Comparison of ENCODE assay signal across 11 mouse cellular contexts in genomic region chr7:12992222-12992621, GRCm38 (mm10). TPM values are rescaled to one million over a fixed set of nuclear protein-coding genes. Genes with fewer than 3 reads are reported as not detected.
DNase-seq lines count a peak whose midpoint lies in the region; ATAC-seq and TF ChIP-seq lines count a peak whose summit lies in the region.
"Had no signal": no experiment of that assay in that cellular context is flagged by ENCODE, and none has a peak within 500 bp of the region (broad histone marks: within the 10 kb centered on the region; RNA-seq: fewer than 3 reads in every experiment).

No protein-coding gene starts in this region.

- 2% methylated on average over 3 of the region's 3 CpGs for WGBS in intestine, postnatal 0 days
- WGBS in intestine, embryonic 16.5 days = 4% methylated on average over 3 of the region's 3 CpGs
- 12% methylated on average over 3 of the region's 3 CpGs for WGBS in forebrain, embryonic 15.5 days

- no peak overlapping the region for H3K4me2 ChIP-seq in intestine, postnatal 0 days (replicated peaks; ENCODE audit: low read depth)
- H3K4me2 ChIP-seq in intestine, embryonic 16.5 days (ENCODE audit: low read depth, low read length) = no peak overlapping the region
- no peak overlapping the region for H3K4me2 ChIP-seq in CH12.LX (ENCODE audit: insufficient read depth, low read depth, poor library complexity, severe bottlenecking)
- no peak overlapping the region for H3K4me2 ChIP-seq in forebrain, embryonic 15.5 days (replicated peaks)
- H3K4me2 ChIP-seq: stomach, embryonic 15.5 days had no signal

- in situ Hi-C loops in CH12.LX (cut with MboI; ENCODE audit: low pct_ligation_motif_present, low pct_unique_long_range_greater_than_20kb, low sequenced_read_pairs) = no loop called here

- TF ChIP-seq RAD21 in CH12.LX (IDR thresholded peaks at IDR 0.05; ENCODE audit: low read depth, low read length) = peak; percentile 66

- no peak for ATAC-seq in intestine, postnatal 0 days
- ATAC-seq in intestine, embryonic 16.5 days = no peak
- peak; percentile 48; the same call in 1 of the 2 replicates for ATAC-seq in neutrophil, adult 5-6 weeks (ENCODE audit: extremely low read depth, insufficient number of reproducible peaks, low FRiP score, poor library complexity, severe bottlenecking)
- ATAC-seq in forebrain, embryonic 15.5 days (replicated peaks) = no peak
- ATAC-seq: hindbrain, embryonic 16.5 days had no signal

- H3K9me3 ChIP-seq in intestine, postnatal 0 days (ENCODE audit: control insufficient read depth) = no peaks in the 10 kb centered on the region
- H3K9me3 ChIP-seq in intestine, embryonic 16.5 days (ENCODE audit: control insufficient read depth, low read length) = no peaks in the 10 kb centered on the region
- no peaks in the 10 kb centered on the region for H3K9me3 ChIP-seq in CH12.LX (replicated peaks; ENCODE audit: low read length)
- no peaks in the 10 kb centered on the region for H3K9me3 ChIP-seq in forebrain, embryonic 15.5 days
- H3K9me3 ChIP-seq: stomach, embryonic 15.5 days had no signal

- H3K27me3 ChIP-seq in intestine, postnatal 0 days (replicated peaks; ENCODE audit: control insufficient read depth, insufficient read depth, low read length) = no peaks in the 10 kb centered on the region
- no peaks in the 10 kb centered on the region for H3K27me3 ChIP-seq in intestine, embryonic 16.5 days (replicated peaks; ENCODE audit: control insufficient read depth, insufficient read depth, low read length)
- no peaks in the 10 kb centered on the region for H3K27me3 ChIP-seq in CH12.LX (replicated peaks)
- H3K27me3 ChIP-seq in forebrain, embryonic 15.5 days = no peaks in the 10 kb centered on the region
- H3K27me3 ChIP-seq: stomach, embryonic 15.5 days had no signal

- H3K4me1 ChIP-seq in intestine, postnatal 0 days (replicated peaks; ENCODE audit: control insufficient read depth, insufficient read depth, low read length) = no peaks in the 10 kb centered on the region
- H3K4me1 ChIP-seq in intestine, embryonic 16.5 days (ENCODE audit: control insufficient read depth, insufficient read depth, low read length) = no peaks in the 10 kb centered on the region
- peaks cover 0 to 11% of the 10 kb centered on the region in 2 experiments; a peak in 2 of 4 replicates for H3K4me1 ChIP-seq in CH12.LX (ENCODE audit: control insufficient read depth in 1 of 2, insufficient read depth in 2 of 2)
- no peaks in the 10 kb centered on the region for H3K4me1 ChIP-seq in forebrain, embryonic 15.5 days
- H3K4me1 ChIP-seq: stomach, embryonic 15.5 days had no signal

- no peaks in the 10 kb centered on the region for H3K36me3 ChIP-seq in intestine, postnatal 0 days (ENCODE audit: control insufficient read depth, insufficient read depth)
- H3K36me3 ChIP-seq in intestine, embryonic 16.5 days (ENCODE audit: control insufficient read depth, insufficient read depth, low read length) = no peaks in the 10 kb centered on the region
- H3K36me3 ChIP-seq in CH12.LX (replicated peaks in 1 of 2; ENCODE audit: control insufficient read depth in 1 of 2, insufficient read depth in 1 of 2, low read length in 1 of 2) = no peaks in the 10 kb centered on the region
- no peaks in the 10 kb centered on the region for H3K36me3 ChIP-seq in forebrain, embryonic 15.5 days
- H3K36me3 ChIP-seq: stomach, embryonic 15.5 days had no signal

- H3K9ac ChIP-seq in intestine, postnatal 0 days (ENCODE audit: low read depth, low read length) = no peak overlapping the region
- no peak overlapping the region for H3K9ac ChIP-seq in intestine, embryonic 16.5 days (ENCODE audit: low read depth, low read length)
- H3K9ac ChIP-seq in CH12.LX (ENCODE audit: insufficient read depth, low read depth) = no peak overlapping the region
- H3K9ac ChIP-seq in forebrain, embryonic 15.5 days (replicated peaks) = no peak overlapping the region
- H3K9ac ChIP-seq: stomach, embryonic 15.5 days had no signal

- no peak for TF ChIP-seq POLR2A in CH12.LX (IDR thresholded peaks at IDR 0.05; ENCODE audit: low read depth, low read length)

- no peaks in the 10 kb centered on the region for H3K79me2 ChIP-seq in CH12.LX (replicated peaks; ENCODE audit: control insufficient read depth, extremely low read depth, insufficient read depth, poor library complexity, severe bottlenecking)

- H3K4me3 ChIP-seq in intestine, postnatal 0 days (ENCODE audit: low read depth, low read length) = no peak overlapping the region
- no peak overlapping the region for H3K4me3 ChIP-seq in intestine, embryonic 16.5 days (ENCODE audit: low read length)
- no peak overlapping the region for H3K4me3 ChIP-seq in CH12.LX (replicated peaks in 1 of 3; ENCODE audit: low read depth in 2 of 3, low read length in 2 of 3, poor library complexity in 1 of 3)
- no peak overlapping the region for H3K4me3 ChIP-seq in forebrain, embryonic 15.5 days
- H3K4me3 ChIP-seq: erythroblast, embryonic 14.5 days; stomach, embryonic 15.5 days had no signal

- TF ChIP-seq EP300 in CH12.LX (IDR thresholded peaks at IDR 0.05; ENCODE audit: low read length) = no peak

- peak; percentile 70 for TF ChIP-seq CTCF in intestine, postnatal 0 days (IDR thresholded peaks at IDR 0.05; ENCODE audit: low read depth)
- TF ChIP-seq CTCF in CH12.LX (conservative IDR thresholded peaks at IDR 0.05 in 1 of 2, IDR thresholded peaks at IDR 0.05 in 1 of 2; ENCODE audit: low read depth in 2 of 2, low read length in 2 of 2) = peak; percentile 74 to 75

- DNase-seq in CH12.LX (ENCODE audit: extremely low read depth) = peak; percentile 68
- peak; percentile 74 for DNase-seq in c-Kit-positive CD71-positive TER-119-positive erythroid progenitor cells, embryonic 14.5 days (ENCODE audit: low spot score)
- DNase-seq in frontal cortex, postnatal 14 days (ENCODE audit: low spot score in 2 of 2) = no peak
- no peak for DNase-seq in cerebellum, adult 11 months

- no peak overlapping the region for H3K27ac ChIP-seq in intestine, postnatal 0 days (ENCODE audit: low read depth, low read length)
- H3K27ac ChIP-seq in intestine, embryonic 16.5 days (ENCODE audit: low read length) = no peak overlapping the region
- no peak overlapping the region for H3K27ac ChIP-seq in CH12.LX (ENCODE audit: insufficient read depth, low read depth)
- H3K27ac ChIP-seq in forebrain, embryonic 15.5 days (replicated peaks) = no peak overlapping the region
- H3K27ac ChIP-seq: stomach, embryonic 15.5 days had no signal

- dilution Hi-C loops in CH12.LX (cut with MboI; ENCODE audit: extremely low pct_ligation_motif_present, extremely low pct_unique_long_range_greater_than_20kb, low sequenced_read_pairs) = no loop called here

TF ChIP-seq in CH12.LX, 34 proteins besides CTCF, POLR2A, EP300 and RAD21 (continues in another document):
- TF ChIP-seq RCOR1 (conservative IDR thresholded peaks at IDR 0.05; ENCODE audit: low read depth, low read length) (no peak), MYC (IDR thresholded peaks at IDR 0.05; ENCODE audit: low read depth, low read length) (peak; percentile 28; the same call in 1 of the 2 replicates), MAZ (IDR thresholded peaks at IDR 0.05; ENCODE audit: low read depth, low read length) (no peak), ZMIZ1 (IDR thresholded peaks at IDR 0.05; ENCODE audit: low read depth, low read length) (no peak), ZC3H11A (IDR thresholded peaks at IDR 0.05; ENCODE audit: low read depth, low read length) (no peak)

RNA-seq across cellular contexts. Expression of gene Slc27a5, which starts 5.8 kb away (rescaled TPM):
- 0.18 and 0.22 TPM in 2 replicates for polyA plus RNA-seq in intestine, postnatal 0 days (2015; fragmentation: Nextera tagmentation; extraction: Ambion mirVana)
- 0.84 and 0.89 TPM in 2 replicates for polyA plus RNA-seq in intestine, embryonic 16.5 days (2015; fragmentation: Nextera tagmentation; extraction: Ambion mirVana)
- 0.04 TPM in 1 of 2 replicates, not detected in the other for total RNA-seq in CH12.LX (2012; rRNA removed)
- total RNA-seq in CH12.LX (2014; rRNA removed) = not detected in 2 replicates
- not detected in 2 replicates for polyA plus RNA-seq in CH12.LX (2012; ENCODE audit: insufficient read length, low read depth)
- 0.81 TPM in 1 of 2 replicates, not detected in the other for total RNA-seq in neutrophil, adult 5-6 weeks (2017)
- 0.20 and 0.50 TPM in 2 replicates for polyA plus RNA-seq in forebrain, embryonic 15.5 days (2015; fragmentation: Nextera tagmentation; extraction: Ambion mirVana)
- polyA plus RNA-seq: erythroblast, embryonic 14.5 days had no signal

RNA-seq across cellular contexts. Expression of gene Trim28, which starts 6.7 kb away (rescaled TPM):
- 82.8 and 85.3 TPM in 2 replicates for polyA plus RNA-seq in intestine, postnatal 0 days (2015; fragmentation: Nextera tagmentation; extraction: Ambion mirVana)
- polyA plus RNA-seq in intestine, embryonic 16.5 days (2015; fragmentation: Nextera tagmentation; extraction: Ambion mirVana) = 116 and 131 TPM in 2 replicates
- total RNA-seq in CH12.LX (2012; rRNA removed) (500 and 583 TPM in 2 replicates), CH12.LX (2014; rRNA removed) (495 and 516 TPM in 2 replicates)
- polyA plus RNA-seq in CH12.LX (2012; ENCODE audit: insufficient read length, low read depth) = 728 and 891 TPM in 2 replicates
- 194 and 199 TPM in 2 replicates for total RNA-seq in neutrophil, adult 5-6 weeks (2017)
- 252 and 278 TPM in 2 replicates for polyA plus RNA-seq in forebrain, embryonic 15.5 days (2015; fragmentation: Nextera tagmentation; extraction: Ambion mirVana)

RNA-seq across cellular contexts. Expression of gene Zfp446, which starts 14.6 kb away (rescaled TPM):
- 2.5 and 2.6 TPM in 2 replicates for polyA plus RNA-seq in intestine, postnatal 0 days (2015; fragmentation: Nextera tagmentation; extraction: Ambion mirVana)
- polyA plus RNA-seq in intestine, embryonic 16.5 days (2015; fragmentation: Nextera tagmentation; extraction: Ambion mirVana) = 5.9 and 6.1 TPM in 2 replicates
- total RNA-seq in CH12.LX (2012; rRNA removed) = 7.5 and 7.8 TPM in 2 replicates
- 11.9 and 12.8 TPM in 2 replicates for total RNA-seq in CH12.LX (2014; rRNA removed)
- 12.5 and 12.9 TPM in 2 replicates for polyA plus RNA-seq in CH12.LX (2012; ENCODE audit: insufficient read length, low read depth)
- total RNA-seq in neutrophil, adult 5-6 weeks (2017) = 5.1 and 7.4 TPM in 2 replicates
- 11.7 and 12.5 TPM in 2 replicates for polyA plus RNA-seq in forebrain, embryonic 15.5 days (2015; fragmentation: Nextera tagmentation; extraction: Ambion mirVana)

RNA-seq across cellular contexts. Expression of gene Zbtb45, which starts 17.6 kb away (rescaled TPM):
- 11.2 and 11.6 TPM in 2 replicates for polyA plus RNA-seq in intestine, postnatal 0 days (2015; fragmentation: Nextera tagmentation; extraction: Ambion mirVana)
- 22.2 and 23.2 TPM in 2 replicates for polyA plus RNA-seq in intestine, embryonic 16.5 days (2015; fragmentation: Nextera tagmentation; extraction: Ambion mirVana)
- total RNA-seq in CH12.LX (2012; rRNA removed) = 9.5 and 12.1 TPM in 2 replicates
- 6.7 and 6.8 TPM in 2 replicates for total RNA-seq in CH12.LX (2014; rRNA removed)
- polyA plus RNA-seq in CH12.LX (2012; ENCODE audit: insufficient read length, low read depth) = 16.7 and 17.1 TPM in 2 replicates
- total RNA-seq in neutrophil, adult 5-6 weeks (2017) = 1.1 and 3.6 TPM in 2 replicates
- polyA plus RNA-seq in forebrain, embryonic 15.5 days (2015; fragmentation: Nextera tagmentation; extraction: Ambion mirVana) = 40.4 and 44.2 TPM in 2 replicates

RNA-seq across cellular contexts. Expression of gene Zfp324, which starts 26.6 kb away (rescaled TPM):
- 4.0 and 4.1 TPM in 2 replicates for polyA plus RNA-seq in intestine, postnatal 0 days (2015; fragmentation: Nextera tagmentation; extraction: Ambion mirVana)
- 7.8 TPM in 2 replicates for polyA plus RNA-seq in intestine, embryonic 16.5 days (2015; fragmentation: Nextera tagmentation; extraction: Ambion mirVana)
- total RNA-seq in CH12.LX (2012; rRNA removed) (6.4 and 8.7 TPM in 2 replicates), CH12.LX (2014; rRNA removed) (6.3 and 7.3 TPM in 2 replicates)
- 3.8 and 4.2 TPM in 2 replicates for polyA plus RNA-seq in CH12.LX (2012; ENCODE audit: insufficient read length, low read depth)
- 5.0 and 5.5 TPM in 2 replicates for total RNA-seq in neutrophil, adult 5-6 weeks (2017)
- polyA plus RNA-seq in forebrain, embryonic 15.5 days (2015; fragmentation: Nextera tagmentation; extraction: Ambion mirVana) = 15.9 TPM in 2 replicates

Comparison
In these comparisons a context has a peak if more than half of its experiments do, and no peak if none do; other contexts are left out.
1. DNase-seq: peak in CH12.LX (single experiment) and c-Kit-positive CD71-positive TER-119-positive erythroid progenitor cells, embryonic 14.5 days (single experiment); none in frontal cortex, postnatal 14 days (0 of 2) and cerebellum, adult 11 months (single experiment).